Mouse (Mus musculus): ENCODE data around the gene Tuba1a.
"Not testable (repeated sequence)": the region's sequence is repeated elsewhere in the genome, so short reads cannot be mapped to it uniquely, and the experiment has no call there.

Tuba1a gene

GRCm38 (mm10) chr15:98968701-98969371 lies 15.3 kb upstream of the Tuba1a start:
- in situ Hi-C loops (cut with MboI; ENCODE audit: low pct_unique_long_range_greater_than_20kb in 1 of 2, low sequenced_read_pairs in 2 of 2, unreplicated experiment in 1 of 2), result no loop called here

- in situ Hi-C loops (cut with MboI; ENCODE audit: low pct_unique_long_range_greater_than_20kb in 1 of 2, low sequenced_read_pairs in 2 of 2, unreplicated experiment in 1 of 2), result no loop called here
Observed at GRCm38 (mm10) chr15:98959531-98959930, 6.0 kb upstream of the Tuba1a start.

GRCm38 (mm10) chr15:98958901-98959420 lies 5.5 kb upstream of the Tuba1a start:
- in situ Hi-C loops (cut with MboI; ENCODE audit: low pct_unique_long_range_greater_than_20kb in 1 of 2, low sequenced_read_pairs in 2 of 2, unreplicated experiment in 1 of 2), result no loop called here

GRCm38 (mm10) chr15:98957475-98957874 lies 4.0 kb upstream of the Tuba1a start:
- in situ Hi-C loops (cut with MboI; ENCODE audit: low pct_unique_long_range_greater_than_20kb in 1 of 2, low sequenced_read_pairs in 2 of 2, unreplicated experiment in 1 of 2), result no loop called here

- in situ Hi-C loops (cut with MboI; ENCODE audit: low pct_unique_long_range_greater_than_20kb in 1 of 2, low sequenced_read_pairs in 2 of 2, unreplicated experiment in 1 of 2), result no loop called here
Observed at GRCm38 (mm10) chr15:98956000-98956399, 2.5 kb upstream of the Tuba1a start.

GRCm38 (mm10) chr15:98955324-98955723 lies 1.8 kb upstream of the Tuba1a start:
- in situ Hi-C loops (cut with MboI; ENCODE audit: low pct_unique_long_range_greater_than_20kb in 1 of 2, low sequenced_read_pairs in 2 of 2, unreplicated experiment in 1 of 2), result no loop called here

GRCm38 (mm10) chr15:98954425-98955253 lies 1.1 kb upstream of the Tuba1a start:
- in situ Hi-C loops (cut with MboI; ENCODE audit: low pct_unique_long_range_greater_than_20kb in 1 of 2, low sequenced_read_pairs in 2 of 2, unreplicated experiment in 1 of 2), result no loop called here

- in situ Hi-C loops (cut with MboI; ENCODE audit: low pct_unique_long_range_greater_than_20kb in 1 of 2, low sequenced_read_pairs in 2 of 2, unreplicated experiment in 1 of 2), result no loop called here
Observed at GRCm38 (mm10) chr15:98952751-98953400, 627 bp downstream of the Tuba1a start.

GRCm38 (mm10) chr15:98952063-98952455 lies 1.4 kb downstream of the Tuba1a start:
- in situ Hi-C loops (cut with MboI; ENCODE audit: low pct_unique_long_range_greater_than_20kb in 1 of 2, low sequenced_read_pairs in 2 of 2, unreplicated experiment in 1 of 2), result no loop called here

- in situ Hi-C loops (cut with MboI; ENCODE audit: low pct_unique_long_range_greater_than_20kb in 1 of 2, low sequenced_read_pairs in 2 of 2, unreplicated experiment in 1 of 2), result not testable (repeated sequence)
Observed at GRCm38 (mm10) chr15:98951122-98952062, 2.1 kb downstream of the Tuba1a start.

- in situ Hi-C loops (cut with MboI; ENCODE audit: low pct_unique_long_range_greater_than_20kb in 1 of 2, low sequenced_read_pairs in 2 of 2, unreplicated experiment in 1 of 2), result loop anchor here in 1 of 2 experiments (10.0 kb wide), 1 partner anchor 45 kb away; no protein-coding TSS in a partner anchor
Observed at GRCm38 (mm10) chr15:98949607-98949892, 4.0 kb downstream of the Tuba1a start.

GRCm38 (mm10) chr15:98948857-98949606 lies 4.5 kb downstream of the Tuba1a start:
- in situ Hi-C loops (cut with MboI; ENCODE audit: low pct_unique_long_range_greater_than_20kb in 1 of 2, low sequenced_read_pairs in 2 of 2, unreplicated experiment in 1 of 2), result loop anchor here in 1 of 2 experiments (10.0 kb wide), 1 partner anchor 46 kb away; no protein-coding TSS in a partner anchor

GRCm38 (mm10) chr15:98948382-98948781 lies 5.1 kb downstream of the Tuba1a start:
- in situ Hi-C loops (cut with MboI; ENCODE audit: low pct_unique_long_range_greater_than_20kb in 1 of 2, low sequenced_read_pairs in 2 of 2, unreplicated experiment in 1 of 2), result loop anchor here in 1 of 2 experiments (10.0 kb wide), 1 partner anchor 46 kb away; no protein-coding TSS in a partner anchor

GRCm38 (mm10) chr15:98947884-98948283 lies 5.6 kb downstream of the Tuba1a start:
- in situ Hi-C loops (cut with MboI; ENCODE audit: low pct_unique_long_range_greater_than_20kb in 1 of 2, low sequenced_read_pairs in 2 of 2, unreplicated experiment in 1 of 2), result loop anchor here in 1 of 2 experiments (10.0 kb wide), 1 partner anchor 47 kb away; no protein-coding TSS in a partner anchor

GRCm38 (mm10) chr15:98943133-98943532 lies 10.4 kb downstream of the Tuba1a start:
- in situ Hi-C loops (cut with MboI; ENCODE audit: low pct_unique_long_range_greater_than_20kb in 1 of 2, low sequenced_read_pairs in 2 of 2, unreplicated experiment in 1 of 2), result loop anchor here in 1 of 2 experiments (10.0 kb wide), 1 partner anchor 52 kb away; no protein-coding TSS in a partner anchor

- in situ Hi-C loops (cut with MboI; ENCODE audit: low pct_unique_long_range_greater_than_20kb in 1 of 2, low sequenced_read_pairs in 2 of 2, unreplicated experiment in 1 of 2), result loop anchor here in 1 of 2 experiments (10.0 kb wide), 1 partner anchor 53 kb away; no protein-coding TSS in a partner anchor
Observed at GRCm38 (mm10) chr15:98942081-98942480, 11.4 kb downstream of the Tuba1a start.

GRCm38 (mm10) chr15:98941539-98941938 lies 12.0 kb downstream of the Tuba1a start:
- in situ Hi-C loops (cut with MboI; ENCODE audit: low pct_unique_long_range_greater_than_20kb in 1 of 2, low sequenced_read_pairs in 2 of 2, unreplicated experiment in 1 of 2), result loop anchor here in 1 of 2 experiments (10.0 kb wide), 1 partner anchor 53 kb away; no protein-coding TSS in a partner anchor
